Mouse (Mus musculus): Measurements from ENCODE around the gene Dhx34. TPM values are rescaled to one million over a fixed set of nuclear protein-coding genes. Genes with fewer than 3 reads are reported as not detected.
A peak's percentile ranks its signal among the peaks of the same experiment; 100 is the strongest.

The Dhx34 gene
- polyA plus RNA-seq, 1 experiment from 2014 or later: 17.3 TPM

DNA sequence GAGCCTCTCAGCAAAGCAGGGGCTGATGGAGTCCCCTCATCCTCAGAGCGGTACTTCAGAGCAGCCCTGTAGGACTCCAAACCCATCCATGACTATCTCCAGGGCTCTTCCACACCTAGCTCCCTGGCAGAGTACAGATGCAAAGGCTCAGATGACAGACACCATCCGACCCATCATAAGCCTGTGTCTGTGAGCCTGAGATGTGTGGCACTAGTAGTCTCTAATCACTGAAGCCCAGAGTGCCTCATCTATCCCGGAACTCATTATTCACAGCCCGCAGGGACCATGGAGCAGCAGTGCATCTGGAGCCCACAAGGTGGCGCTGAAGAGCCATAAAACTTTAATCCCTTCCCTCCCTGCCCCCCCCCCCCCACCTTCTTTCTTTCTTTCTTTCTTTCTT lies 29.5 kb downstream of the Dhx34 start:
- no peak overlapping the region for H3K27ac ChIP-seq (ENCODE audit: low read depth)
- WGBS: 14% methylated on average over 5 of the region's 5 CpGs
- H3K4me1 ChIP-seq (replicated peaks; ENCODE audit: control insufficient read depth, insufficient read depth, low read length): no peaks in the 10 kb centered on the region
- no peak overlapping the region for H3K4me2 ChIP-seq (ENCODE audit: low read length)
- no peak overlapping the region for H3K9ac ChIP-seq (ENCODE audit: low read length)
- no peaks in the 10 kb centered on the region for H3K27me3 ChIP-seq (replicated peaks; ENCODE audit: control insufficient read depth, insufficient read depth, low read length)
- no peaks in the 10 kb centered on the region for H3K9me3 ChIP-seq (ENCODE audit: control insufficient read depth, low read length)
- DNase-seq (ENCODE audit: low spot score): peak; percentile 85
- H3K36me3 ChIP-seq (ENCODE audit: control insufficient read depth, insufficient read depth, low read length): peaks cover 7% of the 10 kb centered on the region; the same call in 1 of the 2 replicates
- H3K4me3 ChIP-seq (ENCODE audit: low read depth, low read length): no peak overlapping the region
- no peak for ATAC-seq (replicated peaks; ENCODE audit: low FRiP score, low TSS enrichment, low read depth)

DNA sequence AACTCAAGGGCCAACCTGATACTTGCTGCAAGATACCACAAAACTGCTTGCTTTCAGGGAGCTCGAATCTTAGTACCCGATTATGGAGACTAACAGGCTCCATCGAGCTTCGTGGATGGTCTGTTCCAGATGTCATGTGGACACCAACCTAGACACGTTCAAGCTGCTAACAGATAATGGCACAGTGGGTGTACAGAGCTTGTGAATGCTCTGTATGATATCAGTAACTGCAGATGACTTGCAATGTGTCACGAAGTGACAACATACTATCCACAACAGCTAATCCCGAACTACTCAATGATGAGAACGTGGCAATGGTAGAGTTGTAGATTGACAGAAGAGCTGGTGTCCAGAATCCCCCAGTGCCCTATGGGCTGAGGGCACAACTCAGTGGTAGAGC lies 34.3 kb downstream of the Dhx34 start:
- H3K9me3 ChIP-seq (ENCODE audit: control insufficient read depth, low read length): no peaks in the 10 kb centered on the region
- WGBS: 79% methylated on average over 8 of the region's 8 CpGs
- ATAC-seq (replicated peaks; ENCODE audit: low FRiP score, low TSS enrichment, low read depth) (no peak), DNase-seq (ENCODE audit: low spot score) (no peak)
- H3K4me1 ChIP-seq (replicated peaks; ENCODE audit: control insufficient read depth, insufficient read depth, low read length): no peaks in the 10 kb centered on the region
- no peak overlapping the region for H3K4me3 ChIP-seq (ENCODE audit: low read depth, low read length)
- H3K27me3 ChIP-seq (replicated peaks; ENCODE audit: control insufficient read depth, insufficient read depth, low read length): no peaks in the 10 kb centered on the region
- no peak overlapping the region for H3K4me2 ChIP-seq (ENCODE audit: low read length)
- H3K36me3 ChIP-seq (ENCODE audit: control insufficient read depth, insufficient read depth, low read length): peaks cover 16% of the 10 kb centered on the region
- H3K27ac ChIP-seq (ENCODE audit: low read depth): no peak overlapping the region
- H3K9ac ChIP-seq (ENCODE audit: low read length): no peak overlapping the region

DNA sequence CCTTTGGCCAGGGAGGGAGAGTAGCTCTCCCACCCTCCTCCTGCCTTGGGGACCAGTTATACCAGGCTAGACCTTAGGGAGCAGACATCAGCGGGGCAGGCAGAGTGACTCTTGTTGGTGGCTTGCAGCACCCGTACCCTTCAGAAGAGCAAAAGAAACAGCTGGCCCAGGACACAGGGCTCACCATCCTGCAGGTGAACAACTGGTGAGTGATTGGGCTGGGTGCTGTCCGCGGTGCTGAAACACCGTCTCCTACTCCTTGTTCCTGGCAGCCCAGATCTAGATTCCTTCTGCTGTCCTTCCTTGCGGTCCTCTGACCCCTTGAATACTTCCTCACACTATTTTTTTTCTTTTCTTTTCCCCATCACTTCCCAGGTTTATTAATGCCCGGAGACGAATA lies 38.2 kb downstream of the Dhx34 start:
- Histone ChIP-seq H3K36me3 (ENCODE audit: control insufficient read depth, insufficient read depth, low read length) (peaks cover 35% of the 10 kb centered on the region), H3K4me2 (ENCODE audit: low read length) (no peak overlapping the region), H3K4me3 (ENCODE audit: low read depth, low read length) (no peak overlapping the region), H3K27ac (ENCODE audit: low read depth) (no peak overlapping the region), H3K27me3 (replicated peaks; ENCODE audit: control insufficient read depth, insufficient read depth, low read length) (no peaks in the 10 kb centered on the region), H3K4me1 (replicated peaks; ENCODE audit: control insufficient read depth, insufficient read depth, low read length) (no peaks in the 10 kb centered on the region), H3K9me3 (ENCODE audit: control insufficient read depth, low read length) (no peaks in the 10 kb centered on the region), H3K9ac (ENCODE audit: low read length) (no peak overlapping the region)
- WGBS: 24% methylated on average over 8 of the region's 8 CpGs
- no peak for ATAC-seq (replicated peaks; ENCODE audit: low FRiP score, low TSS enrichment, low read depth)
- DNase-seq (ENCODE audit: low spot score): peak; percentile 84

DNA sequence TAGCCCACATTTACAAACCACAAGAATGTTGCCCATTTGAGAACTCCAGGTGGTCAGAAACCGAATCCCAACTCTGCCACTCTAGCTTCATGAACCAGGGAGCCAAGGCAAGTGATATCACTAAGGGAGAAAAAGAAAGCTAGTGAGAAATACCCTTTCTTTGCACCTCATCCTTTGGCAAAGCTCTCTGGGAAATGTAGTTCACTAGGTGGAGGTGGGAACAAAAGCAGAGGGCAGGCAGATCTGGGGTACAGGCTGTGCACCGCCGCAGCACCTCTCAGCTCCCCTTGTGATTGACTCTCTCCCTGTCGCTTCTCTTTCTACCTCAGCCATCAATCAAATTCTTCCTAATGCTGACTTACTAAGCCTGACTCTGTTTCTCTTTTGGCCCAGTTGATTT lies 43.7 kb downstream of the Dhx34 start:
- Histone ChIP-seq H3K4me3 (ENCODE audit: low read depth, low read length) (no peak overlapping the region), H3K27me3 (replicated peaks; ENCODE audit: control insufficient read depth, insufficient read depth, low read length) (no peaks in the 10 kb centered on the region), H3K9me3 (ENCODE audit: control insufficient read depth, low read length) (no peaks in the 10 kb centered on the region), H3K4me2 (ENCODE audit: low read length) (no peak overlapping the region), H3K27ac (ENCODE audit: low read depth) (no peak overlapping the region), H3K4me1 (replicated peaks; ENCODE audit: control insufficient read depth, insufficient read depth, low read length) (peaks cover 17% of the 10 kb centered on the region), H3K36me3 (ENCODE audit: control insufficient read depth, insufficient read depth, low read length) (peaks cover 27% of the 10 kb centered on the region), H3K9ac (ENCODE audit: low read length) (no peak overlapping the region)
- DNase-seq (ENCODE audit: low spot score) (no peak), ATAC-seq (replicated peaks; ENCODE audit: low FRiP score, low TSS enrichment, low read depth) (no peak)
- 86% methylated on average over 4 of the region's 4 CpGs for WGBS

DNA sequence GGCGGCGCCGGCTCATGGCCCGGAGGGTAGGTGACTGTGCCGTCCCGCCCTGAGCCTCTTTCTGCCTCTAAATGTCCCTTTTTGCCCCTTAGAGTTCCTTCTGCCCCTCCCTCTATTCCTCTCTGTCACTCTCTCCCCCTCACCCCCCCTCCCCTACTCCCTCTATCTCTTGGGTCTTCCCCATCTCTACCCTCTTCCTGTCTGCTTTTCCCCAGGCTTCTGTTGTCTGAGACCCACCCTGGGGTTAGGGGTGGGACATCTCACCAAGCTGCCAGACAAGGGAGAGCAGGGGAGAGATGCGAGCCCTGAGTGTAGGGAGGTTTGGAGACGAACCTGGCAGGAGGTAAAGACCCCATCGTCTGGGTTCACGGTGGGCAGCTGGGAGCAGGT lies 46.3 kb downstream of the Dhx34 start:
- peaks cover 24% of the 10 kb centered on the region for H3K4me1 ChIP-seq (replicated peaks; ENCODE audit: control insufficient read depth, insufficient read depth, low read length)
- peak overlapping the region; percentile 62; the same call in 1 of the 2 replicates for H3K27ac ChIP-seq (ENCODE audit: low read depth)
- peak overlapping the region; percentile 73 for H3K4me3 ChIP-seq (ENCODE audit: low read depth, low read length)
- H3K9ac ChIP-seq (ENCODE audit: low read length): peak overlapping the region; percentile 76
- H3K27me3 ChIP-seq (replicated peaks; ENCODE audit: control insufficient read depth, insufficient read depth, low read length): no peaks in the 10 kb centered on the region
- WGBS: 2% methylated on average over 10 of the region's 10 CpGs
- H3K9me3 ChIP-seq (ENCODE audit: control insufficient read depth, low read length): no peaks in the 10 kb centered on the region
- ATAC-seq (replicated peaks; ENCODE audit: low FRiP score, low TSS enrichment, low read depth): peak; percentile 18
- H3K36me3 ChIP-seq (ENCODE audit: control insufficient read depth, insufficient read depth, low read length): peaks cover 20% of the 10 kb centered on the region
- peak overlapping the region; percentile 63 for H3K4me2 ChIP-seq (ENCODE audit: low read length)
- peak; percentile 55 for DNase-seq (ENCODE audit: low spot score)

DNA sequence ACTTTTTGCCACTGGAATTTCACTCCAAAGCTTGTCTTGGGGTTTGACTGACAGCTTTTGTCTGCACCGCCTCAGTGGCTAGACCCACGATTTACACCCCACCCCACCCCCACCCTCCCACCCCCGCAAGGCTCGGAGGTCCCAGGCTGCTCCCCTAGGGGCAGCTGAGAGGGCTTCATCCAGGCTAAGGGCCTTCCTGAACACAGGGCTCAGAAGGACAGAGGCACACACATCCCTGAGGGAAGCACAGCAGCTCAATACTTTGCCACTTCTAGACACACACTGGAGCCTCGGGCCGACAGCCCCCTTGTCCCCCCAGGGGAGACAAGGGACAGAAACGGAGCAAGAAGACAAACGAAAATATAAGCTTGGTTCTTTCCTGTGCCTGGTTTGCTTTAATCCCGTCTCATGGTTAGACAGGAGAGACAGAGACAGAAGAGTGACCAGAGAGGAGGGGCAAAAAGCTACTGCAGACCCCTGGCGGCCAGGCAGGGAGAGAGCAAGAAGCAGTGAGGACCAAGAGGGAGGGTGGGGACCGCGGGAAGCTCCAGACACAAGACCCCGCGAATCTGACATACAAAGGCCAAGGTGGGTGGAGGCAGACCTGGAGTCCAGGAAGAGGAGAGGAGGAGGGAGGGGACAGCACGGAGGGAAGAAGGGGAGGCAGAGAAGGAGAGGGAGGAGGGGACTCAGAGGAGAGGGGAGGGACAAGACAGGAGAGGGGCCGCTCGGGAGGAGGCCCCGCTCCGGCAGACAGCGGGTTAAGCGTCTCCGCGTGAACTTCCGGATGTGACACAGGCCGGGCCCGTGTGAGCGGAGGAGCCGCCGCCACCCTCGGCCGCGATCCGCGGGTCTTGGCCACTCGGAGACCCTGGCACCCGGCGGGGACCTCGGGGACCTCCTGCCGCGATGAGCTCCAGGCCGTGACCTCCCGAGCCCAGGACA lies 47.0 kb downstream of the Dhx34 start, which contains the start of gene Meis3:
Gene Meis3 (plus strand): TSS at position 494 of the 945 bp plus-strand sequence.
- DNase-seq (ENCODE audit: low spot score) (peak; percentile 80), ATAC-seq (replicated peaks; ENCODE audit: low FRiP score, low TSS enrichment, low read depth) (peak; percentile 89)
- peaks cover 19% of the 10 kb centered on the region for H3K36me3 ChIP-seq (ENCODE audit: control insufficient read depth, insufficient read depth, low read length)
- H3K9me3 ChIP-seq (ENCODE audit: control insufficient read depth, low read length): no peaks in the 10 kb centered on the region
- H3K9ac ChIP-seq (ENCODE audit: low read length): peak within 1 kb of the TSS; percentile 76
- H3K4me3 ChIP-seq (ENCODE audit: low read depth, low read length): peak within 1 kb of the TSS; percentile 73
- peak within 1 kb of the TSS; percentile 63 for H3K4me2 ChIP-seq (ENCODE audit: low read length)
- peak within 1 kb of the TSS; percentile 62; the same call in 1 of the 2 replicates for H3K27ac ChIP-seq (ENCODE audit: low read depth)
- peaks cover 24% of the 10 kb centered on the region for H3K4me1 ChIP-seq (replicated peaks; ENCODE audit: control insufficient read depth, insufficient read depth, low read length)
- WGBS: 0% methylated on average over 23 of the region's 42 CpGs
- H3K27me3 ChIP-seq (replicated peaks; ENCODE audit: control insufficient read depth, insufficient read depth, low read length): no peaks in the 10 kb centered on the region

DNA sequence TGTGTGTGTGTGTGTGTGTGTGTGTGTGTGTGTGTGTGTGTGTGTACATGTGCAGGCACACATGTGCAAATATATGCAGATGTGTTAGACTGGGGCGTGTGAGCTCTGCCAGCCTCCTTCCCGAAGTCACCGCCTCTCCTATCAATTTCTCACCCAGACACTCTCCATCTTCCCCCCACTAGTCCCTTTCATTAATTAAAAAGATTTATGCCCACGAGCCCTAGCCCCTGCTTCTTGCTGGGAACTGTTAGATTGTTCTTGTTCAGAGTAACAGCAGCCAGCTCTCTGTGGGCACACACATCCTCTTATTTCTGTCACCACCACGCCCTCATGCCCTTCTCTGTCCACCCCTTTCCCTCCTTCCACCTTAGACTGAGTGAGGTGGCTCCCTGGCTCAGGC lies 48.7 kb downstream of the Dhx34 start:
- Histone ChIP-seq H3K9ac (ENCODE audit: low read length) (no peak overlapping the region), H3K4me1 (replicated peaks; ENCODE audit: control insufficient read depth, insufficient read depth, low read length) (peaks cover 24% of the 10 kb centered on the region), H3K4me3 (ENCODE audit: low read depth, low read length) (no peak overlapping the region), H3K36me3 (ENCODE audit: control insufficient read depth, insufficient read depth, low read length) (peaks cover 4% of the 10 kb centered on the region; the same call in 1 of the 2 replicates), H3K9me3 (ENCODE audit: control insufficient read depth, low read length) (no peaks in the 10 kb centered on the region), H3K27ac (ENCODE audit: low read depth) (no peak overlapping the region), H3K27me3 (replicated peaks; ENCODE audit: control insufficient read depth, insufficient read depth, low read length) (no peaks in the 10 kb centered on the region), H3K4me2 (ENCODE audit: low read length) (no peak overlapping the region)
- ATAC-seq (replicated peaks; ENCODE audit: low FRiP score, low TSS enrichment, low read depth): no peak
- 38% methylated on average over 5 of the region's 5 CpGs for WGBS
- DNase-seq (ENCODE audit: low spot score): no peak

DNA sequence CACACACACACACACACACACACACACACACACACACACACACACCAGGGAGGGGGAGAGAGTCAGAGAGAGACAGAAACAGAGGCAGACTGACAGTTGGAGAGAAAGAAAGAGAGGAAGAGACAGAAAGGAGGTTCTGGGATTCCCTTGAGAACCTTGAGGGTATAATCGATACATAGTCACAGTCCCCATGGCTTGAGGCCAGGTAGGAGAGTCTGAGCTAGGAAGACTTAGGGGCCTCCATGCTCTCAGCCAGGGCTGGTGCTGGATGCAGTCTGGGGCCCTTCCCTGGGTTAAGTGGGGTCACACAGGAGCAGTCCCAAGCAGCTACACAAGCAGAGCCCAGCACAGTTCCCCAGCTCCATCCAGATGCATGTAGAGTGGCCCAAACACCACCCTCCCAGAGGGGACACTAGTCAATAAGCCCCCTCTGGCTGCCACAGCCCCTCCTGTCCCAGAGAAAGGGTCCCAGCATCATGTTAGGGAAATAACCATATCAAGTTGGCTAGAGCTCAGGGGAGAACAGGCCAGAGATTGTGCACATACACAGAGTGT lies 49.2 kb downstream of the Dhx34 start:
- 0% methylated on average over 1 of the region's 1 CpGs for WGBS
- Histone ChIP-seq H3K27ac (ENCODE audit: low read depth) (no peak overlapping the region), H3K9me3 (ENCODE audit: control insufficient read depth, low read length) (0 out of 2 replicates have a peak, but pooled peaks cover 2% of the 10 kb centered on the region), H3K36me3 (ENCODE audit: control insufficient read depth, insufficient read depth, low read length) (peaks cover 1% of the 10 kb centered on the region; the same call in 1 of the 2 replicates), H3K4me2 (ENCODE audit: low read length) (no peak overlapping the region), H3K27me3 (replicated peaks; ENCODE audit: control insufficient read depth, insufficient read depth, low read length) (no peaks in the 10 kb centered on the region), H3K4me1 (replicated peaks; ENCODE audit: control insufficient read depth, insufficient read depth, low read length) (peaks cover 24% of the 10 kb centered on the region), H3K4me3 (ENCODE audit: low read depth, low read length) (no peak overlapping the region), H3K9ac (ENCODE audit: low read length) (no peak overlapping the region)
- ATAC-seq (replicated peaks; ENCODE audit: low FRiP score, low TSS enrichment, low read depth) (no peak), DNase-seq (ENCODE audit: low spot score) (no peak)

All from intestine, embryonic 14.5 days (tissue).